Comparison of ENCODE assay signal across 8 mouse cellular contexts in genomic region chr6:113795241-113795702, GRCm38 (mm10). TPM values are rescaled to one million over a fixed set of nuclear protein-coding genes. Genes with fewer than 3 reads are reported as not detected.
DNase-seq lines count a peak whose midpoint lies in the region; ATAC-seq and TF ChIP-seq lines count a peak whose summit lies in the region.

No protein-coding gene starts in this region.

- ATAC-seq in liver, embryonic 12.5 days = no peak
- ATAC-seq in forebrain, embryonic 16.5 days = peak; percentile 92
- peak; percentile 94 for ATAC-seq in heart, postnatal 0 days (ENCODE audit: insufficient read depth, low read depth)
- peak; percentile 90 for ATAC-seq in stomach, embryonic 14.5 days (ENCODE audit: insufficient number of reproducible peaks, insufficient read depth, low FRiP score, low read depth)

- 30% methylated on average over 4 of the region's 4 CpGs for WGBS in liver, embryonic 12.5 days (ENCODE audit: insufficient replicate concordance)
- WGBS in forebrain, embryonic 16.5 days = 10% methylated on average over 4 of the region's 4 CpGs
- WGBS in heart, postnatal 0 days = 4% methylated on average over 4 of the region's 4 CpGs
- WGBS in stomach, embryonic 14.5 days = 6% methylated on average over 4 of the region's 4 CpGs

- H3K27me3 ChIP-seq in liver, embryonic 12.5 days (replicated peaks) = 0 out of 2 replicates have a peak, but pooled peaks cover 7% of the 10 kb centered on the region
- H3K27me3 ChIP-seq in forebrain, embryonic 16.5 days (replicated peaks; ENCODE audit: control insufficient read depth, insufficient read depth, low read length) = no peaks in the 10 kb centered on the region
- H3K27me3 ChIP-seq in heart, postnatal 0 days (ENCODE audit: control insufficient read depth, insufficient read depth, low read length) = no peaks in the 10 kb centered on the region
- H3K27me3 ChIP-seq in stomach, embryonic 14.5 days (ENCODE audit: control insufficient read depth, insufficient read depth, low read length) = no peaks in the 10 kb centered on the region

- H3K4me3 ChIP-seq in liver, embryonic 12.5 days = no peak overlapping the region
- H3K4me3 ChIP-seq in forebrain, embryonic 16.5 days (replicated peaks; ENCODE audit: low read length) = no peak overlapping the region
- H3K4me3 ChIP-seq in heart, postnatal 0 days (ENCODE audit: low read depth, low read length) = no peak overlapping the region
- no peak overlapping the region for H3K4me3 ChIP-seq in stomach, embryonic 14.5 days (ENCODE audit: low read depth, low read length)

- peak; percentile 38 for DNase-seq in liver
- DNase-seq in heart, postnatal 0 days (ENCODE audit: low spot score) = peak; percentile 93
- DNase-seq in kidney, postnatal 25 days = peak; percentile 41 to 53
- DNase-seq in lung, postnatal 4 days = peak; percentile 66 to 91
- no peak for DNase-seq in natural killer cell, adult 2 months (ENCODE audit: low spot score in 2 of 2)

- H3K4me1 ChIP-seq in liver, embryonic 12.5 days = no peaks in the 10 kb centered on the region
- peaks cover 24% of the 10 kb centered on the region for H3K4me1 ChIP-seq in forebrain, embryonic 16.5 days (replicated peaks; ENCODE audit: control insufficient read depth, insufficient read depth, low read length)
- peaks cover 17% of the 10 kb centered on the region for H3K4me1 ChIP-seq in heart, postnatal 0 days (ENCODE audit: control insufficient read depth, insufficient read depth)
- H3K4me1 ChIP-seq in stomach, embryonic 14.5 days (ENCODE audit: control insufficient read depth, insufficient read depth, low read length) = peaks cover 7% of the 10 kb centered on the region; the same call in 1 of the 2 replicates

- no peaks in the 10 kb centered on the region for H3K9me3 ChIP-seq in liver, embryonic 12.5 days (replicated peaks)
- no peaks in the 10 kb centered on the region for H3K9me3 ChIP-seq in forebrain, embryonic 16.5 days (ENCODE audit: control insufficient read depth, low read length)
- H3K9me3 ChIP-seq in heart, postnatal 0 days (replicated peaks; ENCODE audit: control insufficient read depth, low read length) = no peaks in the 10 kb centered on the region
- H3K9me3 ChIP-seq in stomach, embryonic 14.5 days (ENCODE audit: control insufficient read depth, low read depth, low read length) = no peaks in the 10 kb centered on the region

- no peak overlapping the region for H3K27ac ChIP-seq in liver, embryonic 12.5 days
- peak overlapping the region; percentile 75 for H3K27ac ChIP-seq in forebrain, embryonic 16.5 days (ENCODE audit: low read length)
- peak overlapping the region; percentile 69 for H3K27ac ChIP-seq in heart, postnatal 0 days (ENCODE audit: low read depth)
- H3K27ac ChIP-seq in stomach, embryonic 14.5 days (ENCODE audit: low read length) = no peak overlapping the region

- no peaks in the 10 kb centered on the region for H3K36me3 ChIP-seq in liver, embryonic 12.5 days
- no peaks in the 10 kb centered on the region; the same call in 1 of the 2 replicates for H3K36me3 ChIP-seq in forebrain, embryonic 16.5 days (ENCODE audit: control insufficient read depth, insufficient read depth)
- no peaks in the 10 kb centered on the region for H3K36me3 ChIP-seq in heart, postnatal 0 days (replicated peaks; ENCODE audit: control insufficient read depth, insufficient read depth, low read length)
- no peaks in the 10 kb centered on the region for H3K36me3 ChIP-seq in stomach, embryonic 14.5 days (ENCODE audit: control insufficient read depth, insufficient read depth, low read length)

- H3K9ac ChIP-seq in liver, embryonic 12.5 days = no peak overlapping the region
- H3K9ac ChIP-seq in forebrain, embryonic 16.5 days (replicated peaks; ENCODE audit: low read depth, low read length) = no peak overlapping the region
- no peak overlapping the region for H3K9ac ChIP-seq in heart, postnatal 0 days (replicated peaks; ENCODE audit: low read depth, low read length)
- no peak overlapping the region for H3K9ac ChIP-seq in stomach, embryonic 14.5 days (replicated peaks; ENCODE audit: low read depth, low read length)

- TF ChIP-seq CTCF in heart, postnatal 0 days (IDR thresholded peaks at IDR 0.05; ENCODE audit: low read depth) = no peak

- H3K4me2 ChIP-seq in liver, embryonic 12.5 days = no peak overlapping the region
- H3K4me2 ChIP-seq in forebrain, embryonic 16.5 days (ENCODE audit: low read length) = no peak overlapping the region
- H3K4me2 ChIP-seq in heart, postnatal 0 days (ENCODE audit: low read depth, low read length) = peak overlapping the region; percentile 36; the same call in 1 of the 2 replicates
- no peak overlapping the region for H3K4me2 ChIP-seq in stomach, embryonic 14.5 days (replicated peaks; ENCODE audit: low read depth, low read length)

- TF ChIP-seq EP300 in heart, postnatal 0 days (IDR thresholded peaks at IDR 0.05; ENCODE audit: low read depth) = no peak

RNA-seq across cellular contexts. Expression of gene Sec13, which starts 54.7 kb away (rescaled TPM):
- polyA plus RNA-seq in liver, embryonic 12.5 days (2016; fragmentation: Nextera tagmentation; extraction: Ambion mirVana) = 155 and 159 TPM in 2 replicates
- 231 and 237 TPM in 2 replicates for polyA plus RNA-seq in forebrain, embryonic 16.5 days (2015; fragmentation: Nextera tagmentation; extraction: Ambion mirVana)
- total RNA-seq in heart, postnatal 0 days (2014; rRNA removed; ENCODE audit: low replicate concordance) = 141 and 159 TPM in 2 replicates
- polyA plus RNA-seq in heart, postnatal 0 days (2015; fragmentation: Nextera tagmentation; extraction: Ambion mirVana) = 165 and 175 TPM in 2 replicates
- polyA plus RNA-seq in stomach, embryonic 14.5 days (2014; fragmentation: Nextera tagmentation; extraction: Ambion mirVana) = 260 and 268 TPM in 2 replicates

Comparison
In these comparisons a context has a peak if more than half of its experiments do, and no peak if none do; other contexts are left out.
1. DNase-seq: peak in liver (single experiment), heart, postnatal 0 days (single experiment), kidney, postnatal 25 days (2 of 2) and lung, postnatal 4 days (2 of 2); none in natural killer cell, adult 2 months (0 of 2).
2. H3K27ac ChIP-seq: peak in forebrain, embryonic 16.5 days (single experiment) and heart, postnatal 0 days (single experiment); none in liver, embryonic 12.5 days (single experiment) and stomach, embryonic 14.5 days (single experiment).